Mouse (Mus musculus) embryonic facial prominence, embryonic 15.5 days (tissue): ENCODE measurements around the gene Ift46. TPM values are rescaled to one million over a fixed set of nuclear protein-coding genes. Genes with fewer than 3 reads are reported as not detected.

Experiments used
- ATAC-seq: fragments of 200-750 bp; cut with Nextera tagmentation; 2 replicates; pipeline ENCODE4 v1.8.0; 2017; ENCODE audit warnings: low read depth, moderate TSS enrichment; ENCODE audit not compliant: insufficient number of reproducible peaks, low FRiP score, low TSS enrichment
- H3K27ac ChIP-seq: fragments of 300-500 bp; sonication (generic); replicated peaks from 2 replicates; pipeline ENCODE4 v1.5.1; 2015; ENCODE audit warnings: mild to moderate bottlenecking, inconsistent platforms
- H3K27me3 ChIP-seq: fragments of 300-500 bp; sonication (generic); 2 replicates; pipeline ENCODE4 v1.6.1; 2015; ENCODE audit warnings: inconsistent platforms
- H3K36me3 ChIP-seq: fragments of 300-500 bp; sonication (generic); 2 replicates; pipeline ENCODE4 v1.6.1; 2015; ENCODE audit warnings: mild to moderate bottlenecking, inconsistent platforms
- H3K4me1 ChIP-seq: fragments of 300-500 bp; sonication (generic); 2 replicates; pipeline ENCODE4 v1.6.1; 2015; ENCODE audit warnings: inconsistent platforms
- H3K4me2 ChIP-seq: fragments of 300-500 bp; sonication (generic); replicated peaks from 2 replicates; pipeline ENCODE4 v1.6.1; 2015; ENCODE audit warnings: mild to moderate bottlenecking, inconsistent platforms
- H3K4me3 ChIP-seq: fragments of 300-500 bp; sonication (generic); replicated peaks from 2 replicates; pipeline ENCODE4 v1.5.1; 2015; ENCODE audit warnings: mild to moderate bottlenecking, inconsistent platforms
- H3K9ac ChIP-seq: fragments of 300-500 bp; sonication (generic); 2 replicates; pipeline ENCODE4 v1.6.1; 2015; ENCODE audit warnings: inconsistent platforms
- H3K9me3 ChIP-seq: fragments of 300-500 bp; sonication (generic); replicated peaks from 2 replicates; pipeline ENCODE4 v1.6.1; 2016; ENCODE audit warnings: inconsistent platforms
- WGBS: fragments of 180-500 bp; shearing (Covaris S2); methylation state at CpG from one replicate; pipeline ENCODE4 v1.1.7; 2015; 5-methylcytosine and 5-hydroxymethylcytosine counted together
- polyA plus RNA-seq: library from polyadenylated mRNA; unstranded; fragments of >200 nt; fragmentation: Nextera tagmentation; extraction: Ambion mirVana; gene quantifications from 2 replicates; pipeline ENCODE4 v1.2.1, GENCODE M21; 2015

Ift46 gene
- 107 and 125 TPM in 2 replicates for polyA plus RNA-seq

DNA sequence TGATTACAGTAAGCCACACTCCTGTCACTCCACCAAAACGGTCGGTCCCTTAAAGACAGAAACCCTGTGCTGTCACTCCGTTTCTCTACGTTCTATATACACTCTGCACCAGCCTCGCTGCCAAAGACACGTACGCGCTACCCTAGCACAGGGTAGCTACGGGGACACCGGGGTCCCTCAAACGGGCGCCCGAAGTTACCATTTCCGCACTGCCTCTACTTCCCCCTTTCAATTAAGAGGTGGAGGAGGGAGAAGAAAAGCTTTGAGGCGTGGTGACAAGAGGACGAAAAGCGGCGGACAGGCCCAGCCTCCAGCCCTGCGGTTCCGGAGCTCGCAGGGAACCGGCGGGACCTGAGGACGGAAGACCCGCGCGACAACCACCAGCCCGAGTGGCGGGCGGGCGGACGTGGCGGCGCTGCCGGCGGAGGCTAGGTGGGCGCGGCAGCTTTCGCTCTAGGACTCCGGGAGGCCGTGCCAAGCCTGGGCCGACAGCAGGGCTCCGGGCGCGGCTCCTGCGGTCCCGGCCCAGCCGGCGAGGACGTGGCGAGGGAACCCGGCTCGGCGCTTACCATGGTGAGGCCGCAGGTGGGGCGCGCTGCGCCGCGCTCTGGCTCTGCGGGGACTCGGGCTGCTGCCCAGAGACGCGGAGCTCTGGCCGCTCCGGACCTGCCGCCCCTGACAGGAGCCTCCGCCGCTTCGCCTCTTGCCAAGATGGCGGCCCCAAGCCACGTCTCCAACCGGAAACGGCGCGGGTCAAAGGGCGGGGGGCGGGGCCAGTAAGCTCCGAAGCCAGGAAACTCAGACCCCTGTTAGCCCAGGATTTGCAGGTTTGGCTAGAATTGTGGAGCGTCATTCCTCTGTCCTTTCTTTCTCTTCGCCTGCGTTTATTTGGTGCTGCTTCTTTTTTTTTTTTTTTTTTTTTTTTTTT lies at the start of gene Ift46, which contains the start of gene Arcn1:
Ift46 (plus strand) TSS at position 808 of the 928 bp plus-strand sequence.
Arcn1 (minus strand) TSS at position 745 of the 928 bp plus-strand sequence.
- Histone ChIP-seq H3K27ac (peak within 1 kb of the TSS; percentile 98), H3K27me3 (no peaks in the 10 kb centered on the region), H3K4me1 (peaks cover 5% of the 10 kb centered on the region), H3K4me2 (peak within 1 kb of the TSS; percentile 53), H3K9me3 (no peaks in the 10 kb centered on the region), H3K36me3 (no peaks in the 10 kb centered on the region), H3K9ac (peak within 1 kb of the TSS; percentile 100), H3K4me3 (peak within 1 kb of the TSS; percentile 98)
- WGBS = under 1% methylated on average over 82 of the region's 82 CpGs
- peak; percentile 93 for ATAC-seq

DNA sequence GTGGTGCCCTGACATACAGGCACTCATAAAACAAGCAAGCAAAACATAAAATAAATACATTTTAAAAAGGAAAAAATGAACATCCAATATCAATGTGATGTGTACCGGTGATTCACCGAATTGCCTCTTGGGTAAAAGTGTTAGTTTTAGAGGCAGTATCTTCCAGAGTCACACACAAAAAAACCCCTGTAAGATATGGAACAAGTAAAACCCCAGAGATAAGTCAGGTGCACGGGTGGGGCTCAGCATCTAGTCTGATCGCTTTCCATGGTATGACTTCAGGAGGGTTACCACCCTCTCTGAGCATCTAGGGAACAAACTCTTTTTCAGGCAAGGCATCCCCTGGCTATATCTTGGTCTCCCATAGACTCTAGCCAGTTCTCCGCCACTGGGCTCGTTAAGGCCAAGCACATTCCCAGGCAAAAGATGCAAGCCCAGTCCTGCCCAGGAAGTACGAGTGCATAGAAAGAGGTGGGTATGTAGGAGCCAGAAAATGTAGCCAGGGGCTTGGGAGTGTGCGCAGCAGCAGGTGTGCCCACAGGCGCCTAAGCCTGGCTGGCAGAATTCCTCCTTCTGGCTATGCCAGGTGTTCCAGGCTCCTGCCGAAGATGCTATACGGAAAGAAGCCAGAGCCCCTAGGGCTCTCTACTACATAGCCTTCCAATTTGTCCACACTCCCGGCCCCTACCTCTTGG lies 48.6 kb upstream of the Ift46 start:
- Histone ChIP-seq H3K9ac (no peak overlapping the region), H3K36me3 (peaks cover 35% of the 10 kb centered on the region), H3K27ac (no peak overlapping the region), H3K4me3 (no peak overlapping the region), H3K4me2 (no peak overlapping the region), H3K27me3 (no peaks in the 10 kb centered on the region), H3K4me1 (peaks cover 46% of the 10 kb centered on the region), H3K9me3 (no peaks in the 10 kb centered on the region)
- 77% methylated on average over 12 of the region's 12 CpGs for WGBS
- no peak for ATAC-seq

DNA sequence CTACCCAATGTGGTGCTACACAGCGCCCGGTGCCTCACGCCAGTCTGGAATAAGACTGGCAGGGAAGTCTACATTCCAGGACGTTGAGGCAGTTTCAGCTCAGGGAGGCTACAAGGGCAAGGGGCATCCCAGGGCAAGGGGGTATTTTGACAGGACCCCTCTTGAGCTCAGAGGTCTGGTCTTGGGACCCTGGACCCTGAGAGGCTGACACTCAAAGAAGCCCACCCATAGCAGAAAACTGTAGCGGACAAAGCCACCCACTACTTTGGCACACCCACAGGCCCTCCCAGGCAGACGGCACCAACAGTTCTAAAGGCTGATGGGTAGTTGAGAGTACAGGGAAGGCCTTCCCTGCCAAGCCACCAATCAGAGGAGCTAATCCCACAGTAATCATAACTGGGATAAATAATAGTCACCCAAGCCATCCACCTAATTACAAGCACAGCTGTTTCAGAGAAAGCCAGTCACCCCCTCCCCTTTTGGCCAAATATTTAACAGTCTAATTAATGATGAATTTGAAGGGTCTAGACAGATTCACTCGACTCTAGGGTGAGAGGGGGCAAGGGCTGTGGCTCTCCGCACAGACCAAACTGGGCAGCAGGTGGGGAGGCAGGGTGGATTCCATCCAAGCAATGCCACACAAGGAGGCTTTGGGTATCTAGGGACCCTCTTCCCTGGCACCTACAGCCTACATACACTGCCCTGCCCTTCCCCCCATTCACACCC lies 47.9 kb upstream of the Ift46 start:
- peaks cover 28% of the 10 kb centered on the region for H3K36me3 ChIP-seq
- no peaks in the 10 kb centered on the region for H3K27me3 ChIP-seq
- H3K9me3 ChIP-seq = no peaks in the 10 kb centered on the region
- WGBS = 60% methylated on average over 8 of the region's 8 CpGs
- peaks cover 53% of the 10 kb centered on the region for H3K4me1 ChIP-seq
- peak overlapping the region; percentile 64 for H3K4me3 ChIP-seq
- H3K4me2 ChIP-seq = peak overlapping the region; percentile 80
- H3K27ac ChIP-seq = 0 out of 2 replicates have a peak overlapping the region, but pooled peaks have one; percentile 58
- H3K9ac ChIP-seq = no peak overlapping the region
- no peak for ATAC-seq

DNA sequence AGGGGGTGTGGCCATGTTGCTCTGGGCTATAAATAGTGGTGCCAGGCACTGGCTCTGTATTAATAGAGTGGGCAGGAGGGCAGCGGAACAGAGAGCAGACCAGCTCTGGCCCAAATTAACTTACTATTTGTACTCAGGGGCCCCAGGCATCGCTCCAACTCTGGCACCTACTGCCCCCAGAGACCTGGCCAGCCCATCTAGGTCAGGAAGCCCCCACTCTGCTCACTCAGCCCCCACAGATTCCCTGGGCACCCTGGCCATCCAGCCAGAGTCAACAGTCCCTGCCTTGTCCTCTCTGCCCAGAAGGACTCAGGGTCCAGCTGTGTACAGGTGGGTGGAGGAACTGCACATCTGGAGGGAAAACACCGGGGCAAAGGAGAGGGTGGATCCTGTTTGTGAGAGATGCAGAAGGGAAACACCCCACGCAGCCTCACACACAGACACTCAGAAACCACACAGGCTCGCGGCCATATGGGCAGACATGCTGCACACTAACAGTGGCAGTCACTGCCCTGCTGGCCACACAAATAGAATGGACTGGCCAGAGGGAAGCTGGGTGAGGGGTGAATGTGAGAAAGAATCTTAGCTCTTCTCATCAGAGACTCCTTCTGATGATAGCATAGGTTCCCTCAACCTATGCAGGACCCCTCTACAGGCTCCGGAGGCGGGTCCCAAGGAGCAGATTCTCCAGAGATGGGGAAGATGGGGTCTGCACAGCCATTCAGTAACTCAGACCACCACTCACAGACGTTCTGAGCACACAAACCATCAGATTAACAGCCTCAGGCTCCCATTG lies 47.2 kb upstream of the Ift46 start:
- Histone ChIP-seq H3K27me3 (no peaks in the 10 kb centered on the region), H3K27ac (peak overlapping the region; percentile 58), H3K9ac (peak overlapping the region; percentile 65), H3K4me1 (peaks cover 60% of the 10 kb centered on the region), H3K4me2 (peak overlapping the region; percentile 80), H3K4me3 (peak overlapping the region; percentile 64), H3K9me3 (no peaks in the 10 kb centered on the region), H3K36me3 (peaks cover 22% of the 10 kb centered on the region)
- 13% methylated on average over 9 of the region's 9 CpGs for WGBS
- no peak for ATAC-seq

DNA sequence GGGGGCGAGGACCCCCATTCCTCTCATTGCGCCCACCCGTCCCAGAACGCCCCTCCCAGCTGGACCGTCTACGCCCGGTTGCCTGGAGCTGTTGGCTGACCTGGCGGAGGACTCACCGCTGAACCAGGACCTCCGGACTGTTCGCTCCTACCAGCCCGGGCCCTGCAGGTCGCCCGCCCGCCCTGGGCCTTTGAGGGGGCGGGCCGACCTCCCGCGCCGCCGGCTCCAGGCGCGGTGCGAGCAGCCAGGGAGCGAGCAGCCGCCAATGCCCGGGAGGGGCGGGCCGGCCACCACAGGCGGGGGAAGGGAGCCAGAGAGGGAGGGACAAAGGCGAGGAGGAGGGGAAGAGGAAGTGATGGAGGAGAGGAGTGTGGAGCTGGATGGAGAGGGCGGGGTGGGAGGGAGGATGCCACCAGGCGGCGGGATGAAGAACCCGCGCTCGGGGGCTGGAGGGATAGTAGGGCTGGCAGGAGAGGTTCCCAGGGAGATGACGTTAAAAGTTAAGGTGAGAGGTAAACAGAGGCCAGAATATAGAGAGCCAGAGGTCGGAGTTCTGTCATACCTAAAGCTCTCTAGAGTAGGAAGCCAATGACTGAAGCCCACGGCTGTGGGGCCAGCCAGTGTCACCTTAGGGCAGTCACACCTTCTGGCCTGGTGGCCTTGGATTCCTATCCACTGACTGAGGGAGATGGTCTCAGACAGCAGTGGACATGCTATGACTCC lies 46.4 kb upstream of the Ift46 start:
- H3K4me1 ChIP-seq = peaks cover 67% of the 10 kb centered on the region
- H3K27me3 ChIP-seq = no peaks in the 10 kb centered on the region
- peak; percentile 85 for ATAC-seq
- H3K36me3 ChIP-seq = peaks cover 15% of the 10 kb centered on the region
- WGBS = 1% methylated on average over 39 of the region's 40 CpGs
- peak overlapping the region; percentile 64 for H3K4me3 ChIP-seq
- H3K9ac ChIP-seq = peak overlapping the region; percentile 65
- no peaks in the 10 kb centered on the region for H3K9me3 ChIP-seq
- H3K27ac ChIP-seq = peak overlapping the region; percentile 87
- H3K4me2 ChIP-seq = peak overlapping the region; percentile 80

DNA sequence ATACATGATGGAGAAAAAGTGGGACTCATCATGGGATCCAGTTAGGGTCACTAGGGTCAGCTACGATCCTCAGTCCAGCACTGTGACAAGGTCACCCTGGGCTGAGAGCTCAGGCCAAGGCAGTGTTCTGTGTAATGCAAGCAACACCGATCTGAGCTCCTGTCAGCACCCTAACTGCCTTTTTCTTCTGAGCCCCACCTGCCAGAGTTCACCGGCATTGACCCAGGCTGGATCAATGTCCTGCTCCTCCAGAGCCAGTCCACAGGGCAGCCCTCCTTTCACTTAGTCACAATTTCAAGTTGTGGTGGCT lies 45.9 kb upstream of the Ift46 start:
- Histone ChIP-seq H3K4me3 (no peak overlapping the region; the same call in 1 of the 2 replicates), H3K4me2 (peak overlapping the region; percentile 80), H3K27me3 (no peaks in the 10 kb centered on the region), H3K9me3 (no peaks in the 10 kb centered on the region), H3K36me3 (peaks cover 10% of the 10 kb centered on the region; the same call in 1 of the 2 replicates), H3K4me1 (peaks cover 72% of the 10 kb centered on the region), H3K27ac (peak overlapping the region; percentile 87; the same call in 1 of the 2 replicates), H3K9ac (no peak overlapping the region)
- ATAC-seq = no peak
- 80% methylated on average over 3 of the region's 3 CpGs for WGBS

DNA sequence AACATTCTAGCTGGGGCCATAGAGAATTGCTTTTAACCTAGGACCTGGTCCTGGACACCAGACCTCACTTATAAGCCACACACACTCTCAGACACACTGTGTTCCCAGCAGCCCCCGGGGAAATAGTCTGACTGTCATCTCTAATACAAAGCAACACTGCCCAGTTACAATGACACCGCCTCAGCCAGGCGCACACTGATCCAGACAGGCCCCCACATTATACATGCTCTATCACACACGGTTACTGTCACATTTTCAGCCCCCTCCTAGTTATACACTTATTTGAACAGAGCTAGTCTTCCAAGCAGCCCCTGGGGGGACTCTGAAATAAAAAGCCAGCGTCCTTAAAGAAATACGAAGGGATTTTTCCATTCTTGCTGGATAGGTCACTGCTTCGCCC lies 45.1 kb upstream of the Ift46 start:
- Histone ChIP-seq H3K27ac (peak overlapping the region; percentile 87), H3K4me1 (peaks cover 80% of the 10 kb centered on the region)
- WGBS = 58% methylated on average over 7 of the region's 7 CpGs

DNA sequence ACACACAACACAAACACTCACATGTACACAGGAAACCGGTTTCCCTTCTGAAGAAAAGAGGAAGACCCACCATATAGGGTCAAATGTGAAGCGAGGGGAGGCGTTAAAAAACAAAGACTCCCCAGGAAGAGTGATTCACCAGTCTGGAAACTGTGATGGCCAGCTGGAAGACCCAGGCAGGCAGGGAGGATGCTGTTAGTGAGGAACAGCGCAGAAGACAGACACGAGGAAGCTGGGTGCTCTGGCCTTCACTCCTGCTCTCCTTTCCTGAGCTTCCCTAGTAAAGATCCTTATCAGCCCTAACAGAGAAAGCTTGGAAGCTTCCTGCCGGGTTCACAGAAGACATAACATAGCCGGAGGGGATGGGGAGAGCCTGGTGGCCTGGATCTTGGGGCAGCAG lies 44.7 kb upstream of the Ift46 start:
- no peak overlapping the region for H3K4me3 ChIP-seq
- H3K9me3 ChIP-seq = no peaks in the 10 kb centered on the region
- peaks cover 6% of the 10 kb centered on the region; the same call in 1 of the 2 replicates for H3K36me3 ChIP-seq
- ATAC-seq = no peak
- no peak overlapping the region for H3K9ac ChIP-seq
- WGBS = 36% methylated on average over 7 of the region's 7 CpGs
- H3K4me2 ChIP-seq = no peak overlapping the region
- H3K27ac ChIP-seq = peak overlapping the region; percentile 87
- H3K4me1 ChIP-seq = peaks cover 84% of the 10 kb centered on the region
- H3K27me3 ChIP-seq = no peaks in the 10 kb centered on the region

More for the DNA sequence above, 45.1 kb upstream of the Ift46 start:
- ATAC-seq = no peak
- Histone ChIP-seq H3K4me3 (no peak overlapping the region), H3K4me2 (no peak overlapping the region), H3K27me3 (no peaks in the 10 kb centered on the region), H3K9me3 (no peaks in the 10 kb centered on the region), H3K9ac (no peak overlapping the region), H3K36me3 (peaks cover 10% of the 10 kb centered on the region; the same call in 1 of the 2 replicates)

DNA sequence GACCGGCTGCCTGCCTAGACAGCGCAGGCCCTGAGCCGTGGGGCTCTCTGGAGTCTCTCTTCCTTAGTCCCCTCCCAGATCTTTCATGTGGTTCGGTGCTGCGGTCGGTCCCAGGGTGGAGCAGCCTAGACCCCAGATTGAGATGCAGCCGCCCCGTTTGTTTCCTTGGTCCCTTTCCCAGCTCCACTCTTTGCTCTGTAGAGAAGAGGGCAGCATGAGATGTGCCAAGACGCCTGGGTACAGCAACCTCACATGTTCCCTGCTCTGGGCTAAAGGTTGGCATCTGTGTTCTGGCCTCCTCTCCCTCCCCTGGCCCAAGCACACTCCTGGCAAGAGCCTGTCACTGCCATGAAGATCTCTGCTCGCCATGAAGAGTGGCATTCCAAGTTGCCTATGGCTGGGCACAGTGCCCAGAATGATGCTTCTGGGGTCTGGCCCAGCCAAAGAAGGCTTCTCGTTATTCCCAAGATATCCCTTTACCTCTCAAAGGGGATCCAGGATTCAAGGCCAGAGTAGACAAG lies 44.1 kb upstream of the Ift46 start:
- 0 out of 2 replicates have a peak, but pooled peaks have one; percentile 43 for ATAC-seq
- no peaks in the 10 kb centered on the region for H3K36me3 ChIP-seq
- H3K9me3 ChIP-seq = no peaks in the 10 kb centered on the region
- H3K4me3 ChIP-seq = no peak overlapping the region
- H3K27me3 ChIP-seq = no peaks in the 10 kb centered on the region
- 40% methylated on average over 11 of the region's 11 CpGs for WGBS
- H3K4me1 ChIP-seq = peaks cover 84% of the 10 kb centered on the region
- H3K9ac ChIP-seq = no peak overlapping the region
- H3K27ac ChIP-seq = peak overlapping the region; percentile 87
- H3K4me2 ChIP-seq = no peak overlapping the region

DNA sequence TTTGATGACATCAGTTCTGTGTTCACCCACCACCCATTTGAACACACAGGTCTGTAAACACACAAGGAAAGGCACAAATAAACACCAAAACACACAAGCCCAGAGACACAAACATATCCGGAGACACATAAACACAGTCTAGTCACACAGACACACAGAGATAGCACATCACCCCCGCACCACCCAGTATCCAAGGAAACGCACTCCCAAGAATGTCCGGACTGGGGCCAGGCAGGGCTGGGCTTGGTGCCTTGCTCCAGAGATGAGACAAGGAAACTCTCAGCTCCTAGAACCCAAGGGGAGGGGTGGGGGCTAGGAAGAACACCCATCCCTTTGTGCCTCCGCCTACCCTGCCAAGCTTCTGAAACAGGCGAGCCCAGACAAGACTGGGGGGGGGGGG lies 43.5 kb upstream of the Ift46 start:
- Histone ChIP-seq H3K4me2 (no peak overlapping the region), H3K27me3 (no peaks in the 10 kb centered on the region), H3K27ac (peak overlapping the region; percentile 87), H3K9me3 (no peaks in the 10 kb centered on the region), H3K4me1 (peaks cover 82% of the 10 kb centered on the region), H3K36me3 (no peaks in the 10 kb centered on the region), H3K9ac (no peak overlapping the region), H3K4me3 (no peak overlapping the region)
- 47% methylated on average over 6 of the region's 6 CpGs for WGBS
- no peak for ATAC-seq
